Mouse (Mus musculus) liver, adult 2 months (tissue): ENCODE data around the gene Armc2. TPM values are rescaled to one million over a fixed set of nuclear protein-coding genes. Genes with fewer than 3 reads are reported as not detected.

Source experiments
- DNase-seq: peaks from one replicate; pipeline ENCODE4 v3.0.0-alpha.2; 2011; ENCODE audit warnings: low read depth, low spot score; ENCODE audit errors: extremely low read depth
- H3K27ac ChIP-seq: fragments of 200-500 bp; replicated peaks from 2 replicates; pipeline ENCODE4 v1.5.1; 2012; ENCODE audit warnings: low read depth, mild to moderate bottlenecking, control low read depth, inconsistent platforms, low read length; ENCODE audit not compliant: insufficient read depth
- H3K27me3 ChIP-seq: fragments of 200-500 bp; 2 replicates; pipeline ENCODE4 v1.6.1; 2012; ENCODE audit warnings: mild to moderate bottlenecking, moderate library complexity, low read length, inconsistent platforms; ENCODE audit not compliant: control insufficient read depth, insufficient read depth
- H3K36me3 ChIP-seq: fragments of 200-500 bp; 2 replicates; pipeline ENCODE4 v1.6.1; 2012; ENCODE audit warnings: low read length, inconsistent platforms; ENCODE audit not compliant: control insufficient read depth, insufficient read depth
- H3K4me1 ChIP-seq: fragments of 200-500 bp; 2 replicates; pipeline ENCODE4 v1.6.1; 2011; ENCODE audit warnings: low read length; ENCODE audit not compliant: control insufficient read depth, insufficient read depth
- H3K4me3 ChIP-seq: fragments of 200-500 bp; 2 replicates; pipeline ENCODE4 v1.5.1; 2011; ENCODE audit warnings: low read depth, mild to moderate bottlenecking, control low read depth, low read length, moderate library complexity; ENCODE audit not compliant: insufficient read depth
- H3K79me2 ChIP-seq: fragments of 200-500 bp; 2 replicates; pipeline ENCODE4 v1.6.1; 2012; ENCODE audit warnings: inconsistent platforms, mild to moderate bottlenecking, low read length, moderate library complexity; ENCODE audit not compliant: control insufficient read depth, insufficient read depth
- H3K9ac ChIP-seq: fragments of 200-500 bp; 2 replicates; pipeline ENCODE4 v1.6.1; 2012; ENCODE audit warnings: low read depth, mild to moderate bottlenecking, control low read depth, inconsistent platforms, low read length
- CTCF ChIP-seq: fragments of 200-500 bp; IDR thresholded peaks from 2 replicates; pipeline ENCODE4 v1.5.1; 2011; ENCODE audit warnings: low read depth, low read length, control low read depth
- POLR2A ChIP-seq: fragments of 200-500 bp; IDR thresholded peaks from 2 replicates; pipeline ENCODE4 v1.6.1; 2011; ENCODE audit warnings: low read length, control low read depth; ENCODE audit not compliant: insufficient read depth; ENCODE audit errors: extremely low read depth
- WGBS: fragments of 180-500 bp; shearing (Covaris S2); methylation state at CpG from one replicate; pipeline ENCODE4 v1.1.7; 2018; 5-methylcytosine and 5-hydroxymethylcytosine counted together
- polyA plus RNA-seq: library from polyadenylated mRNA; depleted of rRNA; stranded (reverse); fragments of >200 nt; gene quantifications from 2 replicates; pipeline ENCODE4 v1.2.3, GENCODE M21; 2012
- total RNA-seq: library from RNA; depleted of rRNA; stranded (reverse); fragments of >200 nt; gene quantifications from 2 replicates; pipeline ENCODE4 v1.2.3, GENCODE M21; 2014

The Armc2 gene
- total and polyA plus RNA-seq, 2 experiments = 0.09 TPM; not detected in 1

- Histone ChIP-seq H3K79me2 (no peaks in the 10 kb centered on the region), H3K4me1 (0 out of 2 replicates have a peak, but pooled peaks cover 3% of the 10 kb centered on the region), H3K9ac (no peak overlapping the region), H3K27ac (no peak overlapping the region), H3K4me3 (no peak overlapping the region), H3K36me3 (no peaks in the 10 kb centered on the region), H3K27me3 (no peaks in the 10 kb centered on the region)
- TF ChIP-seq CTCF = no peak
- TF ChIP-seq POLR2A = no peak
- DNase-seq = peak; percentile 22
- 79% methylated on average over 4 of the region's 4 CpGs for WGBS
Measured at GRCm38 (mm10) chr10:41937176-41937575, 81.1 kb downstream of the Armc2 start.

DNA sequence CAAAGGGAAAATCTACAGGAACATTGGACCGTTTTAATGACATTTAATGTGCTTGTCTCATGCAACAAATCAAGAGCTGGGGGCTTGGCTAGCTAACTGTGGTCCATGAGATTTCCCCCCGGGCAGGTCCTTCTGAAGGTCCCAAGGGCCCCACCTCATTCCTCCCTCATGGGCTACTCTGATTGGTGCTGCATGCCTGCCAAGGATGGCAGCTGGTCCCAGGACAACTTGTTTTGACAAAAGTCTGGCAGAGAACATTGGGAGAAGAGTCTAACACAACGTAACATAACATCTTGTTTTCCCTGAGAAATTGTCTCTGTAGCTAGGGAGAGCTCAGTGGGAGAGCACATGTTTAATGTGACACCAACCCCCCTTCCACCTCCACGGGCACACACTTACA is 82.1 kb downstream of the Armc2 start:
- no peak overlapping the region for H3K9ac ChIP-seq
- H3K79me2 ChIP-seq = no peaks in the 10 kb centered on the region
- WGBS = 77% methylated on average over 4 of the region's 4 CpGs
- no peak overlapping the region for H3K27ac ChIP-seq
- TF ChIP-seq CTCF = no peak
- no peak for TF ChIP-seq POLR2A
- no peaks in the 10 kb centered on the region for H3K36me3 ChIP-seq
- no peak for DNase-seq
- no peaks in the 10 kb centered on the region for H3K27me3 ChIP-seq
- no peak overlapping the region for H3K4me3 ChIP-seq
- 0 out of 2 replicates have a peak, but pooled peaks cover 3% of the 10 kb centered on the region for H3K4me1 ChIP-seq

DNA sequence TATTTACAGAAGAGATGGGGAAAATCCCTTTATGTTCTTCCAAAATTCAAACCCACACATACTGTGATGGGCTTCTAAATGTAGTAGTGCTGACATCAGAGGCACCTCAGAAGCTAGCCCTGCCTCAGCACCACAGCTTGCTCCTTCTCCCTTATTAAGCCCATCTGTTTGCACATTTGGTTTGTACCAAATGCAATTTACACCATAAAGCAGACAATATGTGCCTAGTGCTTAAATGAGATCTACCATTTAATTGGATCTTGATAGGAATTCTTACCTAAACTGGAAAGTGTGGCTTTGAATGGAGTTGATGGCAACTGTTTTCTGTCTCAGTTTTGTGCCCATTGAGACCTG is 82.8 kb downstream of the Armc2 start:
- TF ChIP-seq POLR2A (no peak), CTCF (no peak)
- no peak overlapping the region for H3K9ac ChIP-seq
- no peaks in the 10 kb centered on the region for H3K79me2 ChIP-seq
- H3K27me3 ChIP-seq = no peaks in the 10 kb centered on the region
- DNase-seq = no peak
- H3K36me3 ChIP-seq = no peaks in the 10 kb centered on the region
- no peak overlapping the region for H3K4me3 ChIP-seq
- H3K27ac ChIP-seq = no peak overlapping the region
- 0 out of 2 replicates have a peak, but pooled peaks cover 3% of the 10 kb centered on the region for H3K4me1 ChIP-seq

GRCm38 (mm10) chr10:41934633-41935475 is 83.4 kb downstream of the Armc2 start:
- Histone ChIP-seq H3K9ac (no peak overlapping the region), H3K27ac (peak overlapping the region; percentile 26; the same call in 1 of the 2 replicates), H3K36me3 (no peaks in the 10 kb centered on the region), H3K4me1 (0 out of 2 replicates have a peak, but pooled peaks cover 3% of the 10 kb centered on the region), H3K4me3 (no peak overlapping the region), H3K79me2 (no peaks in the 10 kb centered on the region), H3K27me3 (no peaks in the 10 kb centered on the region)
- peak; percentile 81 for DNase-seq
- TF ChIP-seq CTCF = no peak
- TF ChIP-seq POLR2A = no peak
- WGBS = 10% methylated on average over 21 of the region's 21 CpGs

DNA sequence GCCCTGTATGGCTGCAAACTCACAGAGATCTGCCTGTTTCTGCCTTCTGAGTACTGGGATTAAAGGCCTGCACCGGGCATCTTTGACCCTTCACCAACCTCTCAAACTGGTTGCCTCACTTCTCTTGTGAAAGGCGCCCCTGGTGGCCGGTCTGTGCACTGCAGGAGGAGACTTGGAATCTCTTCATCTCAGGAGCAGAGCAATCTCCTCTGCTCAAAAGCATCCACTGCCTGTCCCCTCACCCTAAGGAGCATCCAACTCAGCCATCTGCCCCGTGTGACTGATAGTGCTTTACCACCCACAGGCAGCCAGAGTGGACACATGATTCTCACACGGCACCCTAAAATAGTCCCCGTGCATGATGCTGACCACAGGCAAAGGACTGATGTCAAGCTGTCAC is 84.7 kb downstream of the Armc2 start:
- no peaks in the 10 kb centered on the region for H3K36me3 ChIP-seq
- 0 out of 2 replicates have a peak, but pooled peaks cover 3% of the 10 kb centered on the region for H3K4me1 ChIP-seq
- peak; percentile 16 for DNase-seq
- H3K9ac ChIP-seq = no peak overlapping the region
- no peak overlapping the region for H3K4me3 ChIP-seq
- H3K79me2 ChIP-seq = no peaks in the 10 kb centered on the region
- 57% methylated on average over 6 of the region's 6 CpGs for WGBS
- H3K27me3 ChIP-seq = no peaks in the 10 kb centered on the region
- H3K27ac ChIP-seq = no peak overlapping the region
- TF ChIP-seq POLR2A (no peak), CTCF (peak; percentile 79)

GRCm38 (mm10) chr10:41932943-41933342 is 85.3 kb downstream of the Armc2 start:
- TF ChIP-seq CTCF (no peak), POLR2A (no peak)
- Histone ChIP-seq H3K4me1 (0 out of 2 replicates have a peak, but pooled peaks cover 3% of the 10 kb centered on the region), H3K79me2 (no peaks in the 10 kb centered on the region), H3K27ac (no peak overlapping the region), H3K36me3 (no peaks in the 10 kb centered on the region), H3K27me3 (no peaks in the 10 kb centered on the region), H3K4me3 (no peak overlapping the region), H3K9ac (no peak overlapping the region)
- WGBS = 87% methylated on average over 5 of the region's 5 CpGs
- no peak for DNase-seq
